Mouse (Mus musculus): Measurements from ENCODE around the gene Phb. TPM values are rescaled to one million over a fixed set of nuclear protein-coding genes. Genes with fewer than 3 reads are reported as not detected.

Gene Phb
- 82.1 and 87.0 TPM in 2 replicates for total RNA-seq (2015)
- 119 and 128 TPM in 2 replicates for total RNA-seq (2017)

GRCm38 (mm10) chr11:95666529-95667149 lies at the start of gene Phb:
Gene Phb (plus strand): TSS chr11:95666957.
- peak; percentile 94 for ATAC-seq (replicated peaks; ENCODE audit: poor library complexity)

- no peak for ATAC-seq (replicated peaks; ENCODE audit: poor library complexity)
These were observed 48.8 kb upstream of the Phb start for GRCm38 (mm10) chr11:95617785-95618465.

- no peak for ATAC-seq (replicated peaks; ENCODE audit: poor library complexity)
These were observed 47.7 kb upstream of the Phb start for GRCm38 (mm10) chr11:95619081-95619480.

DNA sequence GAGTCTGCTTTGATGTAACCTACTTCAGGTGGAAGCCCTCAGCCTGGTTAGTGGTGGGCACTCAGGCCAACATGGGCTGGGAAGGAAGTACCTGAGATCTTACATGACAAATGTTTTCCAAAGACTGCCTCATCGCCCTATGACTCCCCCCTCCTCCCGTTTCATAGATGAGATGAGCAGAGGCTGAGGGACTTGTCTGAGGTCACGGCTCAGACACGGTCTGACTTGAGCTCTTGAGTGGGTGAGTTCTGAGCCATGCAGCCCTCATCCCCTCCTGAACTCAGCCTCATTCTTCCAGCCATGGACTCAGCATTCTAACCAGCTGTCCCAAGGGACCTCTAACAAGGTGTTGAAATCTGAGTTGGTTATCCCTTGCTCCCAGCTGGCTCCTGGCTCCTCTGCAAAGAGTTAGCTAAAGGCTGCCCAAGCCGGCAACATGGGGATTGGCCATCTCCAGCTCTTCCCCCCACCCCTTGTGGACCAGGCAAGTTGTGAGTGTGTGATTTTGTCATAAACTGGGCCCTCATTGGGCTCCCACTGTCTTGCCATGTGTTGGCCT lies 46.8 kb upstream of the Phb start:
- no peak for ATAC-seq (replicated peaks; ENCODE audit: poor library complexity)

GRCm38 (mm10) chr11:95621010-95621409 lies 45.7 kb upstream of the Phb start:
- ATAC-seq (replicated peaks; ENCODE audit: poor library complexity), result no peak

GRCm38 (mm10) chr11:95621541-95622130 lies 45.1 kb upstream of the Phb start:
- ATAC-seq (replicated peaks; ENCODE audit: poor library complexity), result no peak

GRCm38 (mm10) chr11:95622426-95622825 lies 44.3 kb upstream of the Phb start:
- no peak for ATAC-seq (replicated peaks; ENCODE audit: poor library complexity)

DNA sequence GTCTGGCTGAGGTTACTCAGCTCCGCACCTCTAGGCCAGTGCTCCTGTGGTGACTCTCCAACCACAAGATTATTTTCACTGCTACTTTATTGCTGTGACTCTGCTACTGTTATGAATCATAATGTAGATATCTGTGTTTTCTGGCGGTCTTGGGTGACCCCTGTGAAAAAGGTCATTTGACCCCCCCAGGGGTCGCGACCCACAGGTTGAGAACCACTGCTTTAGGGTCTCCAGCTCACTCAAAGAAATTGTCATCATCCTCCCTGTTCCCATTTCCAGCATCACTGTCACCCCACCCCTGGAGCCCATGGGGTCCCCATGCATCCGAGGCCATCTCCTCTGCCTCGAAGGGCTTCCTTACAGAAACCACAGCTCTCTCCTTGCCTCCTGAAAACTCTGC lies 36.2 kb upstream of the Phb start:
- ATAC-seq (replicated peaks; ENCODE audit: poor library complexity), result no peak

DNA sequence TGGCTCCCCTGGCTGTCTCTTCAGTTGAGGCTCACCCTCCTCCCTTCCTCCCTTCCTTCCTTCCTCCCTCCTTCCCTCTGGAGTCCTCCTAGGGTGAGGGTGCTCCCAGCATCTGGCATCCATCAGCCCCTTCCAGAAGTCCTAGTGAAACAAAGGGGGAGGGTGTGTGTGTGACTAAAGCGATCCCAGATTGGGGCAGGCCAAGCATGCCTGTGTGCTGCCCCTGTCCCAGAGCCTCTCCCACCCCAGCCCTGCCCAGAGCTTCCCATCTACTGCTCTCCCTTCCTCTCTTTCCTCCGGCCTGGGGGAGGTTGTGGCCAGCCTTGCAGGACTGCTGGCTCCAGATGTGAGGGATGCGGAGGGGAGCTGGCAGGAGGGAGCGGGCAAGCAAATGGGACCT lies 35.5 kb upstream of the Phb start:
- no peak for ATAC-seq (replicated peaks; ENCODE audit: poor library complexity)

DNA sequence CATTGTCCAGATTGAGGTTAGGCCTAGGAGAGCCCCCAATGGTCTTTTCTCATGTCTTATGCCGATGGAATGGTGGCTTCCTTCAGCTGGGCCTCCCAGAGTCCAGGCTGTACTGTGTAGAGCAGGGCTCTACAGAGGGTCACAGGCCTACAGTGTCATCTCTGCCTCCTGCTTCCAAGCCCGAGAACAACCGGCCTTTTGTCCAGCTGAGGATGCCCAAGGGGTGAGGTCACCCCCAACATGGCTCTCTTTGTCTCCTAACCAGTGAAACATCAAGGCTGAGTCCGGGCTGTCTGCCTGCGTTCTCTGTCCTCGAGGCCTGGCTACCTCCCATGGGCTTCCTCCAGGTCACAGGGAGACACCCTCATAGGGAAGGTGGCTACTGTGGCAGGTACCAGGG lies 34.3 kb upstream of the Phb start:
- no peak for ATAC-seq (replicated peaks; ENCODE audit: poor library complexity)

- no peak for ATAC-seq (replicated peaks; ENCODE audit: poor library complexity)
These were observed 33.2 kb upstream of the Phb start for GRCm38 (mm10) chr11:95633512-95634000.

DNA sequence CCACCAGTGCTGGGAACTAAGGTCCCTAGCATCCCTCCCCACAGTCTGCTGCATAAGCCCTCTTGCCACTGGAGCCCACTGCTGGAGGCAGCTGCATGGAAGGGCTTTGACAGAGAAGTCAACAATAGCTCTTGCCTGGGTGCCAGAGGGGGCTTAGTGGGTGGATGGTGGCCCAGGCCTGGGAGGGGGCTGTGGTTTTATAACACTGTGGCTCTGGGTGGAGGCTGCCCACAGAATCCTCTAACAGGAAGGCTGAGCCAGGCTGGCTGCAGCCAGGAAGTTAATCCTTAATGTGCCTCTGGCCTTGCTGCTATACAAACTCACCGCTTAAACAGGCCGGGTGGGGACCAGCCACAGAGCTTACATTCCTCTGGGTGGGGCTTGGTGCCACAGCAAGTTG lies 31.7 kb upstream of the Phb start:
- ATAC-seq (replicated peaks; ENCODE audit: poor library complexity), result no peak

- ATAC-seq (replicated peaks; ENCODE audit: poor library complexity), result no peak
These were observed 26.0 kb upstream of the Phb start for GRCm38 (mm10) chr11:95640751-95641150.

DNA sequence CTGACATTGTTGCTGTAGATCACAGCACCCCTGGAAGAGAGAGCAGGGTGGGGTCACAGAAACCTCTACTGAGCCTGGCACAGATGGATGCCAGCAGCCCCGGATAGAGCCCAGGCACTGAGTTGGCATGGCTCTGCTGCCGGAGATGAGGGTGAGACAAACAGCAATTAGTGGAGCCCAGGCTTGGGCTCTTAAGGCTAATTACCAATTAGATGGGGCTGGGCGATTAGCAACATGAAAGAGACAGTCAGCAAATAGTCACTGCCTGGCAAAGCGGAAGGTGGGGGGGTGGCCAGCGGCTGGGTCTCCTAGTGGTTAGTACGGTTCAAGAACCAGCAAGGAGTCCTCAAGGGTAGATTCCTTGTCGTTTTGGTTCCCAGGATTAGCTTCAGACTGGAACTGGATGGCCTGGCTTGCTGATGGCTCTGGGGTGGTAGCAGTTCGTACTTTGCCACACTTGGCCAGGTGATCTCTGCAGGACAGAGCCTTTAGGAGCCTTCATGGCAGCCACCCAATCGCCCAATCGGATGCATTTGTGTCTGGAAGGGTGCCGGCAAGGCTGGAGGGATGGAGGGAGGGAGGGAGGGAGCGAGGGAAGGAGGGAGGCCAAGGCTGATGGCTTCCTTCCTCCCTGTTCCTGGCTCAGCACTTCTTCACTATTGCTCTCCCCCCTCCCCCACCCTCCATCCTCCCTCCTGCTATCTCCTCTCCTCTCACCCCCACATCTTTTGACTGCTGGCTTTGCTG lies 24.1 kb upstream of the Phb start:
- ATAC-seq (replicated peaks; ENCODE audit: poor library complexity), result no peak

DNA sequence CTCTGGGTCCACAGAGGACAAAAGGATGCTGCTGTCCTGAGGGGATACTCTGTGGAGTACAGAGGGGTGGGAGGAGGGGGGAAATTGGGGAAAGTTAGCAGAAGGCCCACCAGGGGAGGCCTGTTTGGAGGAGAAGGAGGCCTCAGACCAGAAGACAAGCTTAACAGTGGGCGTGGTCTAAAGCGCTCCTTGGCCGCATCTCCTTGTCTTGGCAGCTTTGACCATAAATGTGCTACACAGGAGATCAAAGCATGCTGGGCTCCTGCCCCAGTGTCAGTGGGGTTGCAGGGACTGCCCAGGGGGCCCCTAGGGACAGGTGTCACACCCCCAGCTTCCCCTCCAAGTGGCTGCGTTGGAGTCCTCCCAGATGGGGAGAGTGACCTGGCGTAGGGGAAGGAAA lies 22.9 kb upstream of the Phb start:
- no peak for ATAC-seq (replicated peaks; ENCODE audit: poor library complexity)

GRCm38 (mm10) chr11:95644381-95644780 lies 22.4 kb upstream of the Phb start:
- ATAC-seq (replicated peaks; ENCODE audit: poor library complexity), result no peak

GRCm38 (mm10) chr11:95645397-95646153 lies 21.2 kb upstream of the Phb start:
- no peak for ATAC-seq (replicated peaks; ENCODE audit: poor library complexity)

DNA sequence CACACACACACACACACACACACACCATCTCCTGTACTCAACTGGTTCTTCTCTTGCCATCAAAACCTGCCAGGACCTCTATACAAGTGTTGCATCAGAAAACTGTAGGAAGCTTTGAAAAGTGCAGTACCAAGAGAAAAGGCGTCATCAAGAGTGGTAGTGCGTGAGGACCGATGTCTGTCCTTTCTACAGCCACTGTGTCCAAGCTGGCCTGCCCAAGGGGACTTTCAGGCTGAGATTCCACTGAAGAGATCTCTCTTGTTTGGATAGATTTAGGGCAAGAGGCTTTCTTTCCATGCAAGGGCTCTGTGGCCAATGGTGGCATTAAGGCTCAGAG lies 20.6 kb upstream of the Phb start:
- ATAC-seq (replicated peaks; ENCODE audit: poor library complexity), result no peak

DNA sequence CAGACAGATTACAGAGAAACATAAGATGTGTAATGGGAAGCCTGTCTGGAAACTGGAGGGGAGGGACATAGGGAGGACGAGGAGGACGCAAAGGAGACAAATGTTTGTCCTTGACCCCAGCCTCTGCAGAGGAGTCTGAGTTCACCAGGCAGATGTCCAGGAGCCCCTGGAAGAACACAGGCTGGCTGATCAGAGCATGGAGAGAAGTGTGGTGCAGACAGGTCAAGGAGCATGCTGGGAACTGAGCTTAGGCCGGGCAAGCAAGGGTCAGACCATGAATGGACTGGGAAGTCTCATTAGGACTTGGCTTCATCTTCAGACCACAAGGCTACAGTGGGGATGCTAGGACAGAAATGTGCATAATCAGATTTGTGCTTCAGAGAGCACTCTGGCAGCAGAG lies 19.0 kb upstream of the Phb start:
- ATAC-seq (replicated peaks; ENCODE audit: poor library complexity), result no peak

GRCm38 (mm10) chr11:95648827-95649226 lies 17.9 kb upstream of the Phb start:
- ATAC-seq (replicated peaks; ENCODE audit: poor library complexity), result peak; percentile 90

- ATAC-seq (replicated peaks; ENCODE audit: poor library complexity), result no peak
These were observed 17.2 kb upstream of the Phb start for GRCm38 (mm10) chr11:95649560-95649959.
